ENCODE assay signal across 8 mouse cellular contexts in genomic region chr10:86452326-86452995, GRCm38 (mm10). TPM values are rescaled to one million over a fixed set of nuclear protein-coding genes. Genes with fewer than 3 reads are reported as not detected.
A peak's percentile ranks its signal among the peaks of the same experiment; 100 is the strongest.
DNase-seq lines count a peak whose midpoint lies in the region; ATAC-seq and TF ChIP-seq lines count a peak whose summit lies in the region.

No protein-coding gene starts in this region.

- peak; percentile 91 for TF ChIP-seq CTCF in layer of hippocampus, adult 2 months (conservative IDR thresholded peaks at IDR 0.05)

- no peaks in the 10 kb centered on the region for H3K27me3 ChIP-seq in stomach, embryonic 14.5 days (ENCODE audit: control insufficient read depth, insufficient read depth, low read length)

- peaks cover 5% of the 10 kb centered on the region; the same call in 1 of the 2 replicates for H3K4me1 ChIP-seq in stomach, embryonic 14.5 days (ENCODE audit: control insufficient read depth, insufficient read depth, low read length)

- no peak overlapping the region for H3K4me3 ChIP-seq in layer of hippocampus, adult 2 months
- H3K4me3 ChIP-seq in stomach, embryonic 14.5 days (ENCODE audit: low read depth, low read length), result no peak overlapping the region

- no peaks in the 10 kb centered on the region for H3K9me3 ChIP-seq in stomach, embryonic 14.5 days (ENCODE audit: control insufficient read depth, low read depth, low read length)

- H3K27ac ChIP-seq in layer of hippocampus, adult 2 months, result no peak overlapping the region
- H3K27ac ChIP-seq in stomach, embryonic 14.5 days (ENCODE audit: low read length), result no peak overlapping the region

- peak; percentile 81 for ATAC-seq in frontal cortex, adult (ENCODE audit: low TSS enrichment)
- ATAC-seq in hematopoietic stem cell, adult 5-6 weeks (replicated peaks in 1 of 2; ENCODE audit: insufficient read depth in 1 of 2, low FRiP score in 2 of 2, low TSS enrichment in 1 of 2, low read depth in 1 of 2, poor library complexity in 2 of 2, severe bottlenecking in 2 of 2), result peak; percentile 48 to 81
- ATAC-seq in megakaryocyte, adult 5-6 weeks (ENCODE audit: poor library complexity, severe bottlenecking), result peak; percentile 87
- peak; percentile 63 for ATAC-seq in stomach, embryonic 14.5 days (ENCODE audit: insufficient number of reproducible peaks, insufficient read depth, low FRiP score, low read depth)

- 40% methylated on average over 6 of the region's 6 CpGs for WGBS in stomach, embryonic 14.5 days

- H3K9ac ChIP-seq in stomach, embryonic 14.5 days (replicated peaks; ENCODE audit: low read depth, low read length), result no peak overlapping the region

- H3K36me3 ChIP-seq in stomach, embryonic 14.5 days (ENCODE audit: control insufficient read depth, insufficient read depth, low read length), result no peaks in the 10 kb centered on the region

- DNase-seq in frontal cortex, postnatal 14 days (ENCODE audit: low spot score in 2 of 2), result no peak
- DNase-seq in adipocyte (ENCODE audit: low spot score), result peak; percentile 64
- peak; percentile 40 for DNase-seq in embryo, embryonic 11.5 days (ENCODE audit: low read depth, low spot score)
- DNase-seq in layer of hippocampus, adult 2 months (ENCODE audit: low spot score in 2 of 2), result peak; percentile 26 to 31

- H3K4me2 ChIP-seq in stomach, embryonic 14.5 days (replicated peaks; ENCODE audit: low read depth, low read length), result no peak overlapping the region

RNA-seq across cellular contexts. Expression of gene Syn3, which starts 46.2 kb away (rescaled TPM):
- total RNA-seq in hematopoietic stem cell, adult 5-6 weeks (2017), result 2.6 and 3.1 TPM in 2 replicates
- 10 to 100 TPM; 21.1 to 22.2 TPM for total RNA-seq in layer of hippocampus, adult 2 months (2021)
- total RNA-seq in megakaryocyte, adult 5-6 weeks (2015), result not detected in 2 replicates
- total RNA-seq in megakaryocyte, adult 5-6 weeks (2017), result not detected in 2 replicates
- polyA plus RNA-seq in stomach, embryonic 14.5 days (2014; fragmentation: Nextera tagmentation; extraction: Ambion mirVana), result 5.6 and 5.8 TPM in 2 replicates

Comparison
In these comparisons a context has a peak if more than half of its experiments do, and no peak if none do; other contexts are left out.
1. DNase-seq: peak in adipocyte (single experiment), embryo, embryonic 11.5 days (single experiment) and layer of hippocampus, adult 2 months (2 of 2); none in frontal cortex, postnatal 14 days (0 of 2).
2. Peak in every context shown above with its lines, with median percentiles within 50 percentile points of each other: ATAC-seq.